Mouse (Mus musculus): Measurements from ENCODE around the gene Rab31.
A peak's percentile ranks its signal among the peaks of the same experiment; 100 is the strongest.
"Not testable (repeated sequence)": the region's sequence is repeated elsewhere in the genome, so short reads cannot be mapped to it uniquely, and the experiment has no call there.

Rab31 gene

DNA sequence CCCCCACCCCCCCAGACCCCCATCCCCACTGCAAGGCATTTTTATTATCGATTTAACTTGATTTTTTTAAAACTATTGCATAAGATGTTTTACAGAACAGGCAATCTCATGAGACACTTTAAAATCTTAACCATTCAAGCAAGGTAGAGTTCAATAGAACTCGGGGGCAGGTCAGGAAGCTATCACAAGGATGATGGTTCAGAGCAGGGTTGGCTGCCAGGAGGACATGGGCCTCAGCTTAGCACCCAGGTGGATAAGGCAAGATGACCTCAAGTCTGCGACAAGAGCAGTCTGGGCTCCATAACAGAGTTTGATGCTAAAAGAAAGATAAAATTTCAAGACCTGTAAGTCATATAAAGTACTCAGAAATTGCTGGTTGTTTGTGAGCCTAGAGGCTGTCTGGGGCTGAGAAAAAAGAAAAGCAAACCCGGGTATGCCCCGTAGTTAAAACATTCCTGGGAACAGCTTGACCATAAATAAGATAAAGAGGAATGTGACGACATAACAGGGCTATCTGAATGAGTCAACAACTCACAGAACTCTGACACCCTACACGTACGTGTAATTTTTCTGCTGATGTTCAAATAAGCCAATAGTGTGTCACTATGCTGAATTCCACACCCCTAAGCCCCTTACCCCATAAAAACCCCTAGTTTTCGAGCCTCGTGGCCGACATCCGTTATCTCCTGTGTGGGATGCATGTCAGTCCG is 143.6 kb downstream of the Rab31 start:
- not testable (repeated sequence) for DNase-seq (ENCODE audit: low spot score in 2 of 2)

- DNase-seq (ENCODE audit: low spot score in 2 of 2) = no peak
Observed at GRCm38 (mm10) chr17:65626301-65626700, 146.3 kb downstream of the Rab31 start.

DNA sequence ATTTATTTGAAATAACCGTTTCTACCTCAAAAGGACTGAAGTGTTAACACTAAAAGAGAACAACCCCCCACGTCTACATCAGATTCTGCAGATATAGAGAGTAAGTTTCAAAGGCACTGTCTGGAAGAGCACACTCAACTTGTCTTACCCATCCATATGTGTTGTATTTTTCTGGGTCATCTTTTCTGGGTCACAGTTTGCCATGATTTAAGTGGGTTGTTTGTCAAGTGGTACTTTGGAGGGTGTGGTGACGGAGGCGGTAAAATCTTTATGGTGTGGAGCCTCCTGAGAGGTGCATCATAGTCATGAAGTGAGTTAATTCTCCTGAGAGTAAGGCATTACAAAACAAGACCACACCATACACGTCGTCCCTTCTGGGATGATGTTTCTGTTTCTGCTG is 147.0 kb downstream of the Rab31 start:
- DNase-seq (ENCODE audit: low spot score in 2 of 2) = no peak

DNA sequence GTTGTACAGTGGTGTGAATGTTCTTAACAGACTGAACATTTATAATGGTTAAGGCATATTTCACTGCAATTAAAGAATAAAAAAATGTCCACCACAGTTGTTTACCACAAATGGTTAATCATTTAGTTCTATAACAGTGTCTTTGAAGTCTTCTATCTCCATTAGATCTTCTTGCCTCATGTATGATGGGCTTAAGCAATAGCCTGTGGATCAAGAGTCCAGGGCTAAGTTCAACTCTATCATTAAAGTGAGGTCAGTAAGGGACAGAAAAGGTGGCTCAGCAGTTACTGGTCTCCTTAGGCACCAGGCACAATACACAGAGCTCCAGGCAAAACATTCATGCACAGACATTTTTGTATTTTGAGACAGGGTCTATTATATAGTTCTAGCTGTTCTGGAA is 149.4 kb downstream of the Rab31 start:
- DNase-seq (ENCODE audit: low spot score in 2 of 2) = no peak

DNA sequence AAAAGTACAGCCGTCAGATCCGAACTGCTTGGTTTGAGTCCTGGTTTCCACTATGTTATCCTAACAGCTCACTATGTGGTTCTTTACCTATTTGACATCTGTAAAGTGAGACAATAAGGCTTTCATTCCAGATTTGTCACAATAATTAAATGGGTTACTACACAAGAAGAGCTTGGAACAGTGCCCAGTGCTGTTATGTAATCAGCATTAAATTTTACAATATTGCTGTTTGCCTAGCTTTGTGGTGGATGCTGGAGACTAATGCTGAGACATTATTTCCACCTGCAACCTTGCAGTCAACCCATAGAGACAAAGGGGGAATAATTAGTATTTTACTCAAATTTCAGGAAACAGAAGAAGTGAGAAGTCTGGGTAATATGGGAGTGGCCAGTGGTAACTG is 154.1 kb downstream of the Rab31 start:
- DNase-seq (ENCODE audit: low spot score in 2 of 2) = no peak

- no peak for DNase-seq (ENCODE audit: low spot score in 2 of 2)
Observed at GRCm38 (mm10) chr17:65615678-65616077, 156.9 kb downstream of the Rab31 start.

DNA sequence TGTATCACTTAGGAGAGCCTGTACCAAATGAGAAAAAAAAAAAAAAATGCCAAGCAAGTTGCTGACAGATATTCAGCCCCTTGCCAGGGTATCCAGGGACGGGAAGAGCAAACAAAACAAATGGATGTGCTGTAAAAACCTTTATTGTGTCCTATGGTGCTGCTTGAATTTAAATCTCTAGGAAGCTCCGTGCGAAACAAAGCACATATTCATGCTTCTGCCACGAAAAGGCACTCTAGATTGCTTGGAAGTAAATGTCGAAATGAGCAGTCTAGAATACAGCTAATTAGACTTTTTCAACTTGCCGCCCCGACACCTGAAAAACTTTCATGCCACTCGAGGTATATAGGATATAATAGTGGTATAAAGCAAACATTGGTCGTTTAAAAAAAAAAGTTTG is 158.1 kb downstream of the Rab31 start:
- peak in 1 of 2 experiments; percentile 8 for DNase-seq (ENCODE audit: low spot score in 2 of 2)

- peak; percentile 98 to 99 for DNase-seq (ENCODE audit: low spot score in 2 of 2)
Observed at GRCm38 (mm10) chr17:65613463-65614412, 158.8 kb downstream of the Rab31 start, which contains the start of gene Vapa. Gene Vapa (minus strand): TSS chr17:65613555.

GRCm38 (mm10) chr17:65613142-65613462 is 159.4 kb downstream of the Rab31 start:
- DNase-seq (ENCODE audit: low spot score in 2 of 2) = no peak

- DNase-seq (ENCODE audit: low spot score in 2 of 2) = peak; percentile 17 to 29
Observed at GRCm38 (mm10) chr17:65612391-65613141, 160.0 kb downstream of the Rab31 start.

- DNase-seq (ENCODE audit: low spot score in 2 of 2) = no peak
Observed at GRCm38 (mm10) chr17:65611721-65612120, 160.8 kb downstream of the Rab31 start.

DNA sequence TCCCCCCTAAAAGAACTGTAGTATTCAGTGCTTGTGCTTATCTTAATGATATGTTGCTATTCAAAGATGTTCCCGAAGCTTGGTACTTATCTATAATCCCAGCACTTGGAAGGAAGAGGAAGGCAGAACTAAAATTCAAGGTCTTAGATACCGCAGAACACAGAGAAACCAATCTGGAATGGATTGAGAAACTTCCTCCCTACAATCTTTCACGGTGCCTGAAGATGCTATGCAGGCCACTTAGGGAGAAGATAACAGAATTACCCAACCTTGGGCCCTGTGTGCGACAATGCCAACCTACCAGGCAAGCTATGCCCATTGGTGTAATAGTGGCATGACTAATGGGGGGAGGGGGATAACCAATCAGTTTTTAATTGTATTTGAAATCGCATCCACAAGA is 163.8 kb downstream of the Rab31 start:
- DNase-seq (ENCODE audit: low spot score in 2 of 2) = no peak

DNA sequence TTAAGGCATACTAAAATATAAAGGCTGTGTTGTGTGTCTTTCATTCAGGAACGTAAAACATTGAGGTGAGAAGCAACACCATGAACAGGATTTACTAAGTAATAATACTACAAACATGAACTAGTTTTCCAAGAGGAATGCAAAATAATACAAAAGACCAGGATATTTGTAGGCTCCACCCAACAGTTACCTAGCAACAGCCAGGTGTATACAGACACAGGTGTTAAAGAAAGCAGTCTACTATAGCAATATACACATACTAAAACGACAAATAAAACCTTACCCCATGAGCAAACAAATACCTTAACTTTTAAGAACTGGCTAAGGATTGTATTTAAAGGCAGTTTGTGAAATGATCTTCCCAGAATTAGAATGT is 164.3 kb downstream of the Rab31 start:
- no peak for DNase-seq (ENCODE audit: low spot score in 2 of 2)

DNA sequence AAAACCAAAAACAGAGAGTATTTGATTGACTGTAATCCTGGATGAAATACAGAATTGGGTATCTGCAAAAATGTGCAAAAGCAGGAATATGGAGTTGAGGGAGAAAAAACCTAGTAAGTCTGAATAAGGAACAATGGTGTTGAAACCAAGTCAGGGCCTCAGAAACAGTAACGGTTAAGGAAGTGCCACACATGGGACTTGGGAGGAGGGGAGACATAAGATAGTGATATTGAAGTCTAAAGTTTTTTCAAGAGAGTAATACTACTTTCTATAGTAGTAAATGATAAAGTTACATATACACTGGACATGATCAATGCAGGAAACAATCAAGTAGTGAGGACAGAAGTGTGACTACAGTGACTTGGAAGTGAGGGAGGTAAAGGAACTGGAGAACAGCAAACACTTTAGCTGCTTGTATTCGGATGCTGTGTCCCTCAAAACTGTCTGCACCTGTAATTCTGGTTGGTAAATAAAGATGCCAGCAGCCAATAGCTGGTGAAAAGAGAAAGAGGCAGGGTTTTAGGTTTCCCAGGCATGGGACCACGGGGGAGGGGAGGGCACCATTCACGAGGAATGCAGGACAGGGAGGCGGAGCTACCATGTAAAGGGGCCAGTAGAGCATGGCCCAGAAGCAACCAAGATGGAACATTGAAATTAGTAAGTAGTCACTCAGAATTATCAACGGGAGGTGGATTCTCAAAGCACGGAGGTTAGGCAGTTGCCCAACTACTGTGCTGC is 164.8 kb downstream of the Rab31 start:
- DNase-seq (ENCODE audit: low spot score in 2 of 2) = no peak

- DNase-seq (ENCODE audit: low spot score in 2 of 2) = no peak
Observed at GRCm38 (mm10) chr17:65606014-65606413, 166.5 kb downstream of the Rab31 start.

DNA sequence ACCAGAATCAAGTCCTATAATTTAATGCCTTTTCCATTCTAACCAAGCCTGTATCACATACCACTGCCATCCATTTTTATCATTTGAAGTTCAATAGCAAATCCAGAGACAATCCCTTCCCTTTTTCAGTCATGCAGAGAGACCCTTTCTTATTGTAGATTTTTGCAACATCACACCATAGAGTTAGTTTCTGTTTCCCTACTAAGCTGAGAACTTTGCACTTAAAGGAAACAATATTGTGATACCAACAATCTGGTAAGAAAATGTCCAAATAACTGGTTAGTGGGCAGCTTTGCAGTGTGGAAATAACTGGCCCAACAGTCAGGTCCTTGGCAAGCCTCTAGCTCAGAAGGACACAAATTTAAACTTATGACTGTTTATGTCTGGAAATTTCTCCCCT is 167.7 kb downstream of the Rab31 start:
- DNase-seq (ENCODE audit: low spot score in 2 of 2) = no peak

DNA sequence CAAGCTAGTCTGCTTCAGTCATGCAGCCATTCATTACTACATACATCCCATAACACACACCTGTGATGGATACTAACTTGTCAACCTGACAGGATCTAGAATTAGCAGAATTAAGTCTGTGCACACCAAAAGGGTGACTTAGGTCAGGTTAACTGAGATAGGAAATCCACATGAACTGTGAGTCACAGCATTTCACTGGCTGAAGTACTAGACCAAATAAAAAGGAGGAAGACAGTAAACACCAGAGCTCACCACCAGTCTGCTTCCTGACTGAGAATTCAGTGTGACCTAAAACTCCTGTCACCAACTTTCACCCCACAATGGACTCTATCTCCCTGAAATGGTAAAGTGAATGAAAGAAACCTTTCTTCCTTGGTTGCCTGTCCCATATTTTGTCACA is 168.2 kb downstream of the Rab31 start:
- DNase-seq (ENCODE audit: low spot score in 2 of 2) = no peak

All from frontal cortex, postnatal 36 days (tissue).